Mouse (Mus musculus) cerebellum, adult 18-20 months (tissue): Measurements from ENCODE around the gene Enc1.
A peak's percentile ranks its signal among the peaks of the same experiment; 100 is the strongest.

ENCODE experiments used
- DNase-seq, 2 experiments: peaks; one replicate each; pipeline ENCODE4 v3.0.0; 2021

The Enc1 gene

DNA sequence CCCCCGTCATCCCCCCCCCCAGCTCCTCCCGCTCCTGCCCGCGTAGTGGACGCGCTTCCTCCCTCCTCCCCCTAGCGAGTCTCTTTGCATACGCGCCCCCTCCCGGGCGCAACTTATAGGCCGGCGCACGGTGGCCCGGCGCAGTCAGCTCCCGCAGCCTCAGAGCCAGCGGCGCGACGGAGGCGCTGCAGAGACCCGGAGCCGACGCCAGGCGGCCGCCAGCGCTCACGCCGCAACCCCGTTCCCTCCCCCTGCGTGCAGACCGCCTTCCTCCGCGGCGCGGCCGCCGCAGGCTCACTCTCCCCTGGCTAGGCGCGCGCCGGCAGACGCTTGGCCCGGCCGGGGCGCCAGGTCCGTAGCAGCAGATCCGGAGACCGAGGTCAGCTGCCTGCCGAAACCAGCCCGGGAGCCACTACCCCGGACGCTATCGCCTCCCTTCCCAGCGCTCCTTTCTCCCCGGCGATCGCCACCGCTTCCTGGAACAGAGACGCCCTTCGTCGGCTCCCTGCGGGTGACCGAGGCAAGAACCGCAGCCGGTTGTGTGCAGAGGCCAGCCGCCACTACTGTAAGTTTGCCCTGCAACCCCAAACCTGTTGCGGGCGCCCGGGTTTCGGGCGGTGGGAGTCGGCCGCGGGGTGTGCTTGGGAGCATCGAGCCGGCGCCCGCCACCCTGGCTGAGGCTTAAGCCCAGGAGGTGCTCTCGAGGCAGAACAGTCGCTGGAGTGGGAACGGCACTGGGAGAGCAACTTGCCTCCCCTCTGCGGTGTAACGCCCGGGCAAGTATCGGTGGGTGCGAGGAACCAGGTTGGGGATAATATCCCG is at the start of gene Enc1:
Gene Enc1 (plus strand): TSS at position 141 of the 822 bp plus-strand sequence.
- peak; percentile 49 to 64 for DNase-seq

DNA sequence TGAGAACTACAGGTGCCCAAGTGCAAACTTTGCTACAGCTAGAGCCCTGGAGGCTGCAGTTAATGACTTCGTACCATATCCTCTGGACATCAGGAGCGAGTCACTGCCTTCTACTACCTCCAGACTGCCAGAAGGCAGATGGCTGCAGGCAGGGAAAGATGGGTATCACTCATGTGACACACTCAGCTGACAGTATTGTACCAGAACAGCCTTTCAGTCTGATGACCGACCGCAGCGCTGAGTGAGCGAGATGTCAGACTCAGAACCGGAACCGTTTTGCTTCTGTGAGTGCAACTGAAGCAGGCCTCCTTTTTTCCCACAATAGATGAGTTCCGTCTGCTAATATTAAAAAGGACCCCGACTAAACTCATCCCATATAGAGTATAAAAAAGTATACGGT is 48.3 kb upstream of the Enc1 start:
- no peak for DNase-seq

DNA sequence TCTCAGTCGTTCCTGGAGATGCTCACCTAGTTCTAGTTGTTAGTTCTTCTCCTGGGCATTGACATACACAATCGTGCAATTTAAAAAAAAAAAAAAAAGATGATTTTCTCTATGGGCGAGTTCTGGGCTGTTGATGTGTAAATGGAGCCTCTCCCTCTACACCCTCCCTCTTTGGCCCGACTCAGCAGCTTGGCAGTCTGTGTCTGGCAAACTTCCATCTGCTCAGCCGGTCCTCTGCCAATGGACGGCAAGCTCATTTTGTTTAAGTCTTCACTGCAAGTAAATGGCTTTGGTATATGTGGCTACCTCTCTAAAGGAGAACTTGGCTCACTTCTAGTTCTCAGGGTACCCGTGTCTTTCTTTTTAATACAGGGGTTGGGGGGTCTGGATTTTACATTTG is 47.5 kb upstream of the Enc1 start:
- DNase-seq, result peak; percentile 74 to 81

DNA sequence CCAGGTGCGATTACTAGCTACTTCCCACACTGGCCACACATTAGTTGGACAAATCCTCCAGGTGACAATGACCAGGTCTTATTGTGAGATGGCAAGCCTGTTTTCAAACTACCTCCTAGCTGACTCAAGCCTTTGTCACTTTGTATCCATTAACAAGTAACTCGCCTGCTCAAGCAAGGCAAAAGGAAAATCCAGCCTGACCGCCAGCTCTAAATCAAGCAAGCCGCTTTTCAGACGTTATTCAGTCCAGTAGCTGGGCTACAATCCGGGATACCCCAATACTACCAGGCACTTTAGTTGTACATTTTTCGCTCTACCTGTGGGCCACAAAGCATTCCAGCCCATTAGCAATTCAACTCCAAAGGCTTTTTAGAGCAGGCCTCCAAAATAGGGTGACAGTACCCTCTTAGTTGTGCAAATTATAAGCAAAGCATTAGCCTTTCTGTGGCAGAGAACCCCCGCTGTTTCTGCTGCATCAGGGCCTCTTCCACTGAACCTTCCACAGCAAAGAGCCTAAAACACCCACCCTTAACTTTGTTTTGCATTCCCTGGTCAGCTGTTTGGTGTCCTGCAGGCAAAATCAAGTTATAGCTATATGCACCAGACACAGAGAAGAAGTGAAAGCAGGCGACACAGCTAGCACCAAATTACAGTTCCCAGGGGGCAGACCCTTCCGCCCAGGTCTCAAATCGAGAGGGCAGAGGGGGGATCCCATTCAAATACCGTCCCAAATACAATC is 44.5 kb upstream of the Enc1 start:
- DNase-seq, result no peak

DNA sequence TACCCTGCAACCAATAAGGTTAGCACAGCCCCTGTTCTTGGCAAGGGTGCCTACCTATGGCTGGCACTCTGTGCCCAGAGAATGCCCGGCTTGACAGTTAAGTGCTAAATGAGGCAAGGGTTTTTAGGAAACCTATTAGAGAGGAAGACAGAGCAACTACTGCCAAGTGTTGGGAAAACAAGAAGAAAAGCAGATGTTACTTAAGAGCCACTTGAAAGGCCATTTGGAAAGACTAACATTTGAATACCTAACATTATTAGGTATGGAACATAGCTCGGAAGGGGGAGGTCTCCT is 44.0 kb upstream of the Enc1 start:
- no peak for DNase-seq

DNA sequence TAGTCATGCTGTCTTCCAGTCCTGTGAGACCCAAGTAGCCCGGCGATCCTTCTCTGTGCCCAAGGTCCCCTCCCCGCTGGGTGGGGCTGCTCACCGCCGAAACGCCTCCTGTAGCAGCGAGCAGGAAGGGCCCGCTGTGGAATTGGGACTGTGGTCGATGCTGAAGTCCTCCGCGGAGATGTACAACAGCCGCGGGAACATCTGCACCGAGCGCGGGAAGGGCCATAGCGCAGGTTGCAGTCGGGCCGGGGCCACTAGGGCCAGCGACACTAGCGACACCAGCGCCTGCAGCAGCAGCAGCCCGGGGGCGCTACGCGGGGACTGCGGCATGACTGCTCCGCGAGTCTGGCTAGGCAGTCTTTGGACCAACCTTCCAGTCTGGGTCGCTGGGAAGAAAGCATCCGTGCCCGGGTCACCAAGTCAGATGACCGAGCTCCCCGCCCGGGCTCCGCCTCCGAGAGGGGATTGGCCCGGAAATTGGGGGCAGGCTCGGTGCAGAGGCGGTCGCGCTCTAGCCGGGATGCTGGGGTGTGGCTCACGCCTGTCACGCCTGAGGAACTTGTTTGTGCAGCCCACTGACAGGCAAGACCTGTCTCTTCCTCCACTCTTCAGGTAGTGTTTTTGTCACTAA is 42.9 kb upstream of the Enc1 start, which contains the start of gene Hexb:
Gene Hexb (minus strand): TSS at position 426 of the 631 bp plus-strand sequence.
- peak; percentile 88 to 93 for DNase-seq

DNA sequence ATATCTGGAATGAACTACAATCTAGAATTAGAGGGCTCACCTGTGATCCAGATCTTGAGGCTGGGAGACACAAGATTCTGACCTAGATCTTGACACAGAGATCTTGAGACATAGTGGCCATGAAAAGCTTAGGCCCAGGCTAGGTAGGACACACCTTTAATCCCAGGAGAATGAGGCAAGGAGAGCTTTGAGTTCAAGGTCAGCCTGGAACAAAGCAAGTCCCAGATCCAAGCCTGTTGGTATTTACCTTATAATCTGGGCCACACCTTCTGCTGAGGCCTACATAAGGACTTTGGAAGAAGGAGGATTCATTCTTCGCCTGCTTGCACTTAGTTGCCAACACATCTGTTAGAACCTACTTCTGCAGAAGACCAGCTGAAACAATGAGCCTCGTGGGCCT is 41.8 kb upstream of the Enc1 start:
- no peak for DNase-seq

DNA sequence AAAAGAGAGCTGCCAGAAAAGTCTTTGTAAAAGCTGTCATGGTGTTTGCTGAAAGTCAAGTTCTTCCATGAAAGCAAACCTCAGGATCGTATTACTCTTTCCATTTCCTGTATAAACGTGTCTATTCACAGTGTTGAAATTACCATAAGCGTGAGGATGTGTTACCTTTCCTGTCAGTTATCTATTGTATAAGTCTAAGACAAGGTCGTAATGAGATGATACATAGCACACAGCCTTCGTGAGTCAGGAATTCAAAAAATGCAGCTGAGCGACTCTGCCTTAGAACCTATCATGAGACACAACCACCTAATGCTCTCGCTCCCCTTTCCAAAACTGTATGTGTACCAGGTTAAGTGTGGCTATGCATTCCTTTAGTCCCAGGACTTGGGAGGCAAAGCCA is 39.8 kb upstream of the Enc1 start:
- no peak for DNase-seq

DNA sequence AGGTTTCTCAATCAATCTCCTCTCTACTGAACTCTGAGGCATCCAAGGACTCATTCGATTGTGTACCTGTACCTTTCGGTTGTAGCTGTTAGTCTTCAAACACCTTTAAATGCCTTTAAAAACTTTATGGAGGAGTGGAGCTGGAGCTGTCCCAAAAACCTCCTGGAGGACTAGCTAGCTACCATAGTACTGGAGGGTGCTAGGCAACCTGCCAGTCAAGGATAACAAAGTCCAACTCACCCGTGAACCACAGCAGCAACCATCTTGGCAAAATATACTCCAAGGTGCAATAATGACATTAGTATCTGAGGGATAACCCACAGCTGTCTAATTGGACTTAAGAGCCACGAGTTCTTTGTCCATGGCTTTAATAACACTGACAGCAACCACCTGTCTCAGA is 39.0 kb upstream of the Enc1 start:
- no peak for DNase-seq

DNA sequence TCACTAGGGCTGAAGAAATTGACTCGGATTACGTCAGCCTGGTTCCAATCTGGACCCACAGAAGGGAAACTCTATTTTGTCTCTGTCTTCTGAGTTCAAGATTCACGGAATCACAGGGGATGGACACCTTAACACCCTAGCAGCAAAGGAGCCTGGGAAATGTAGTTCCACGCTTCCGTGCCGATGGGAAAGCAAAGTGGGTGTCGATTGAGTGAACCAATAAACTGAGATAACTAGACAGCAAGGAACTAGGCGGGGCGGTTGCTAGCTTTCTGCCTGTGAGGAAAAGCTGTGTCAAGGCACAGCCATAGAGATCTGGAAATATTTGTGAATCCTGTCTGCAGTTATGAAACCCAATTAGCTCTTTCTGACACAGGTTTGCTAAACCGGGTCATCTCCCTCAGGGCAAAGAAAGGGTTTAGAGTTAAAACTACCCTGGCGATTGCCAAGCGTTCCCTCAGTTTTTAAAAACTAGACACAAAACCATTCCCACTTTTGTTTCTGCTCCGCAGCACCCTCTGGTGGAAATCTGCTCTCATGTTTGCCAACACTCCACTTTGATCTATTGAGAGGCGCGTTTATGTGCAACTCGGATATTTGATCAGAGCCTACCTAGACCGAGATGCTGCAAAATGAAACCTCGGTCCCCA is 35.7 kb upstream of the Enc1 start:
- peak; percentile 83 to 86 for DNase-seq

DNA sequence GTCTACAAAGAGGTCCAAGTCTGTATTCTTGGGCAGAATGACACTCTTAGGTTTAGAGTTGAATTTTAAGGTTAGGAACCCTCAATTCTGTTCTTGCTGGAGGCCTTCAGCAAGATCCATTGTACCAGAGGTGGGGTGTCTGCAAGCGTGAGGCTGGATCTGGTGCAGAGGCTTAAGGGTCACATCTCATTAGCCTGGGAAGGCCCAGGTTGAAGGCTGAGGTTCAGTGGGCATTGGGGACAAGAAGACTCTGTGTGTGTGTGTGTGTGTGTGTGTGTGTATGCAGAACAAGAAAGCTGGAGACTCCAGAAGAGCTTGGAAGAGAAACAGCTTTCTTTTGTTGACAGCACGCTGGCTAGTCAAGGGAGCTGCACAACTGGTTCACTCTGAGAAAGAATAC is 34.9 kb upstream of the Enc1 start:
- no peak for DNase-seq

DNA sequence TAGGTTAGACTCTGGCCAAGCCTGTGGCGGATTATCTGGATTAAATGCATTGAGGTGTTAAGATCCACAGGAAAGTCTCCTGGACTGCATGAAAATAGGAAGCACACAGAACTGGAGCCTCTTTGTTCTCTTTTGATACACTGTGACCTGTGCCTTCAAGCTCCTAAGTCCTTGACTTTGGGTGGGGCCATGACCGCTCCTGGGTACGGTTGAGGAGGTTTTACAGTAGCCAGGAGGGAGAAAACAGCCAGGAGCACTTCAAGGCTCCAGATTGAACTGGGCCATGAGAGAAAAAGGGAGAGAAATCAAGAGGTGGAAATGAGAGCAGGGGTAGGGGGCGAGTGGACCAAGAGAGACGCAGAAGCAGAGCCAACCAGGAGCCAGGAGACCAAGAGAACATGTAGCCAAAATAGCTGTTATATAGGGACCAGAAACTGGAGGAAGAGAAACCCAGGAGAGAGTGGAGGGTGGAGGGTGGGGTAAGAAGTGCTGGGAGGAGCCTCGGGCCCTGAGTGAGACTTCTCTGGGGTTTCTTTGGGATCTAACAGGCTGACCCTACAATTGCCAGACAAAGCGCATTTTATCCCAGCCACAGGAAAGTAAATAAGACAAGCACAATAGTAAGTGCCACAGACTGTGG is 33.3 kb upstream of the Enc1 start:
- DNase-seq, result no peak

DNA sequence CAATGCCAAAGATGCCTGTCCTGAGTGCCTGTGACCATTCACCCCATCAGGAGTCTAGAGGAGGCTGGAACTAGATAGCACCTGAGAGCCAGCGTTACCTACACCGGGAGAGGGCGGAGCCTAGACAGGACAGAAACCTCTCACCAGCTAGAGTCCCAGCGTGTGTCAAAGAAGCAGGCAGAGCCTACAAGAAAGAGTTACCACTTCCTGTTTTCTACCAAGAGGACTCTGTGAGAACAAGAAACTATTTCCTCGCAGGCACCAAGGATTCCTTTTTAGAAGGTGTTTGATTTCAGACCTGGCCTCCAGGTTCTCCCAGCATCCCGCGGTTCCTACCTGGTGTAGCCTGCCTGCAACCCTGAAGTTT is 32.8 kb upstream of the Enc1 start:
- no peak for DNase-seq

DNA sequence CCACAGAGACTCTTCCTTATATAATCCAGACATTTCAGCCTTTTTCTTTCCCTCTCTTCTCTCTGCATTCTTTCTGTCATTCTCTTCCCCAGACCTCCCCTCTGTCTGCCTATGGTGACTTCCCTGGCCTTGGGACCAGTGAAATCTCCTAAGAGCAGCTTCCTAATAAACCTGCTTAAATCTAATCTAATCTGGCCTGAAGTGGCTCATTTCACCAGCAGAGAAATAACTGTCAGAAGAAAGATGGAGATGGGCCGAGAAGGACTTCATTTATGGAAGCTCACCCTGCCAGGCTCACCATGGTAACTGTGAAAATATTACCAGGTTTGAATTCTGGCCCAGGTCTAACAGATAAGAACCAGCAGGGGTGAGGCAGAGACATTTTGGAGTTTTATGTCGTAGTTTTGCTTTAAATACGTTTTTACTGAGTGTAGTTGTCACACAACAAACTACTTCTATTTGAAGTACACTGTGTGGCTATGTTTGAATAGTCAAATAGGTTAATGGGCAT is 32.4 kb upstream of the Enc1 start:
- DNase-seq, result no peak

DNA sequence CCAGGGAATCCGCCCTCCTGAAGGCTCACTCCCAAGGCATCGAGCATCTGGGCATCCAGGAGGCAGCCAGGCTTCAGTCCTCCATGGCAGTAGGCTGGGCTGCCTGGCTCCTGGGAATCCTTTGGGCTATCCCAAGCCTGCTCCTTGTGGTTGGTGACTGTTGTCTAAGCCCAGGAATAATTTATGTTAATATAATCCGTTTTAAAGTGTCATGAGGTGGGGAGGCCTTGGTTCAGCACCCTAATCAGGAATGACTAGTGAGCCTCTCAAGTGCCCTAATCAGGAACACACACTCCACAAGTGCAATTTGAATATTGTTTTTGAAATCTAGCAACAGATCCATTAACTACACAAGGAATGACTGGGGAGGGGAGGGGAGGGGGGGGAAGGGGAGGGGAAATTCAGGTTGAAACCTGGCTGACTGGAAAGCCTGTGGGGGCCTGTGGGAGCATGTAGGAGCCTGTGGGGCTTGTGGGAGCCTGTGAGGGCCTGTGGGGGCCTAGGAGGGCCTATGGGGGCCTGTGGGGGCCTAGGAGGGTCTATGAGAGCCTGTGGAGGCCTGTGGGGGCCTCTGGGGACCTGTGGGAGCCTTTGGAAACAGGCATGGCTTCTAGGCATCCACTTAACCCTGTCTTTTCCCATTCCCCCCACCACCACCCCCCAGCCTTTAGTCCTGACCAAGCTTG is 26.2 kb upstream of the Enc1 start:
- DNase-seq, result no peak

DNA sequence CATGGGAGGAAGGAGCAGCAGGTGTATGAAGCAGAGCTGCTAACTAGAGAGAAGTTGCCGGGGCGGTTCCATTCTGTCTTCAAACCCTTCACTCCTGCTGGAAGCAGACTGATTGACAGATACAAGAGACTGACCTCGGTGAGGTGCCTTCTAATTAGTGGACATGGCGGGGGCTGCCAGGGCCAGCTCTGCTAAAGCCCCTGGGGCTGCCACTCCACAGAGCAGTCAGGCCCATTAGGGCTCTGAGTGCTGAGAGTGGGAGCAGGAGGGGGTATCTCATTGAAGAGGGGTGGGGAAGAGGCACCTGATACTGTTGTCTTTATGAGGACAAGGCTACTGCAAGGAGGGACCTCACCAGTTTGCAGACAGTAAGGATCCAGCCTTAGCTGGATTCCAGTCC is 25.3 kb upstream of the Enc1 start:
- no peak for DNase-seq

DNA sequence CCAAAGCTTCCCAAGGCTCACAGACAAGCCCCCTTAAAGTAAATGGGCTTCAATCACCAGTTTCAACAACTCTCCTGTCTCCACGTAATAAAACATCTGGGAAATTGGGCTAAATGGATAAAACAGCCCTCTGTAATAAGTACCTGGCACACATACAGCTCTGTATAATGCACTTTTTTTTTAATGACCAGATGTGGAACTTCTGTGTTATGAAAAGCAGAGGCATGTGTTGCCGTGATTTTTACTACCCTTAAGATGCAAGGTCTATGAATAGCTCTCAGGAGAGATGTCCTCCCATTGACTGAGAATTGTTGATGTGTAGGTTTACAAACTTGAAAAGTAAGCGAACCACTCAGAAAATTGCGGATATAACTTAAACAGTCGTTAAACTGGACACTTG is 24.7 kb upstream of the Enc1 start:
- DNase-seq, result no peak

DNA sequence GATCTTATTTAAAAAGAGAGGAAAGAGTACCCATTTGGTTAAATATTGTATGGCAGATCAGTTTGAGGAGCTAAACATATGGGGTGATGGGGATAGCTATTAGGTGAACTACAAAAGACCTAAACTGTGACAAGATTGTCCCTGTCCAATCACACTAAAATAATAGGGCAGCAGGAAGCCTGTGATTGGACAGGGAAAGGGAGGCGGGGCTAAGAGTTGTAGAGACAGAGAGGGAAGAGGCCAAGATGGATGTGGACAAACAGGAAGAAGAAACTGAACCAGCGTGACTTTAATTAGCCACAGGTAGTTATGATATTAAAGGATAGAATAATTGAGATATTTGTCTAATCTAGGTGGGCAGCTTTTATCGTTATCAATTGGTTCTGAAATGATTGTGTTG is 20.9 kb upstream of the Enc1 start:
- DNase-seq, result no peak

DNA sequence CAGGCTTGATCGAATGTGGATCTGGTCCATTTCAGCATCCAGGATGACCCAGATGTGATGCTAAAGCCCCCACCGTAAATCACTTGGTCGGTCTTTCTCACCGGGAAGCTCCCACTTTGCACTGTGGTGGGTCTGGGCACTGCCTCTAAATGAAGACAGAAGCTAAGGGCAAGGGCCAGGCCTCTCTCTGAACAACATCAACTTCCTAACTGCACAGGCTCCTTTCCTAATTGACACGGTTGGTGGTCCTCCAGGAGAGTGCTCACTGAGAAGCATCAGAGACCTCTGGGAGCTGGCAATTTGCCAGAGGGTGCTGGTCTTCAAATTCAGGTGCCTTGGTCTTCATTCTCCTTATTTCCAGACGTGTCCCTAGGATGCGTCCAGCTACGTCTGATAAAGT is 17.0 kb upstream of the Enc1 start:
- DNase-seq, result no peak

DNA sequence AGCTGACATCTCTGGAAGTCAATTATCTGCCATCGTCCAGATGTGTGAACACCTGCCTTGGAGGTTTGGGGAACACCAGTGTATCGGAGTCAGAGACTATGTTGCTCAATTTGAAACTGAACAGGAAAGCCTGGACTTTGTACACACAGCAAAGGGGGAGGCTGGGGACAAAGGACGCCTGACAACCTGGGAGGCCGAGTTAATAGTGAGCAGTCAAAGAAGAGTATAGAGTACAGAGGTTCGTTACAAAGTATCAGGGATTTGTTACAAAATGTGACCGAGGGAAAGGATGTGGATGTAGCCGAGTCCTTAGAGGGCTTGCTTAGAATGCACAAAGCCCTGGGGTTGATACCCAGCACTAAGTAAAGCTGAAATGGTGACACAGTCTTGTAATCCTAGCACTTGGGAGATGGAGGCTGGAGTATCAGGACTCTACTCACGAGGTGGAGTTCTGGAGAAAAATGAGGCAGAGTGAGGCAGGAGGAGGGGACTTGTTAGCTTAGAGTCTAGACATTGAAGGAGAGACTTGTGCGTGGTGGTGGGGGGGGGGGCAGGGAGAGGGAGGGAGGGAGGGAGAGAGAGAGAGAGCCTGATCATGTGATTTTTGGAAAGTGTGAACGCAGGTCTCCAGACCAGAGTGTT is 16.4 kb upstream of the Enc1 start:
- no peak for DNase-seq

DNA sequence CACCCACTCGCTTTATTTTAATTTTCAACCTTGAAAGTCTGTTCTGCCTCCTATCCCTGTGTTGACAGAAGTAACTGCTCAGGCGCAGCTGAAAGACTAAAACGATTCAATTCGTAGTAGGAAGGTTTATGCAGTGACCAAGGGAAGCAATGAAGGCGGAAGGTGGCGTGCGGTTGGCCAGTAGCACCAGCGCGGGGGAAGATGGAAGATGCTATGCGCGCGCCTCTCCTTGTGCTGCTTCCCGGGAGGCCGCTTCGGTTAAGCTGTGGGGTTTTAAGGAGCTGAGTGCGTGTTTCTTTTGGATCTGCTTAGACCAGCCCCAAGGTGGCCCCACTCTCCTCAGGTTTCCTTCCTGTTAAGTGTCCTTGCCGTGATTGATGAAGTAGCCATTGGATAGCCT is 15.8 kb upstream of the Enc1 start:
- DNase-seq, result no peak

DNA sequence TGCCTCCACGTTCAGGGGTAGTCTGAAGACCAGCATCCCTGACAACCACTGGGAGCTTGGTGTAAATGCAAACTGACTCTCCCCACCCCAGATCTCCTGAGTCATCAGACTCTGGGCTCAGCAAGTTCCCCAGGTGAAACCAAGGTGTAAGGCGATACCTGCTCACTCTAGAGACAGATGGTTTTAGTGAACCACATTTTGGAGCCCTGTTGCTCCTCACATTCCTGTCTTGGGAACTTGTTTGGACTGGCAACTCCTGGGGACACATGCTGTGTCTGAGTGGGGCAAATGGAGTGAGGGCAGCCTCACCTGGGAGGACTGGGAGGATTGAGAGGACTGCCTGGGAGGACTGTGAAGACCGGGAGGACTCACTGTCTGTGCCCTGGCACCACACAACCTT is 13.1 kb upstream of the Enc1 start:
- no peak for DNase-seq
